Mouse (Mus musculus): ENCODE results near the gene Anxa5. TPM values are rescaled to one million over a fixed set of nuclear protein-coding genes. Genes with fewer than 3 reads are reported as not detected.

Gene Anxa5
- polyA plus RNA-seq, 1 experiment from 2014 or later = 57.5 TPM

DNA sequence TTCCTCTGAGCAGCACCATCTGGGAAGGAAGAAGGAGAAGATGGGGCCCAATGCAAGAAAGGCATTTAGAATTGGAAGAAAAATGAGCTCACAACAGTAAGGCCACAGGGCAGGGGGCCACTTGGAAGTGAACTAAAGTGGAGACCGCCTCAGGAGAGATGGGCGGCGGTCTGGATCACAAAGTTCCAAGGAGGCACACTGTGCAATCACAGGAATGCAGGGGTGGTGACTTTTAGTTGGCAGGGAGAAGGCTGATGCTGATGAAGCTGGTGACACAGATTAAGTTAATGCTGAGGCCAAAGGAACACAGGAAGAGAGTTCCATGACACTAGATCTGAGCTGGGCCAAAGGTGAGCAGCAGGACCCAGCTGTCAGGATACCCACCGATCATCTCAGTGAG is 35.4 kb downstream of the Anxa5 start:
- H3K27me3 ChIP-seq = no peaks in the 10 kb centered on the region
- H3K4me3 ChIP-seq (replicated peaks) = no peak overlapping the region
- no peaks in the 10 kb centered on the region for H3K9me3 ChIP-seq
- no peak for ATAC-seq
- H3K36me3 ChIP-seq = no peaks in the 10 kb centered on the region
- 80% methylated on average over 4 of the region's 4 CpGs for WGBS
- H3K4me1 ChIP-seq (replicated peaks) = no peaks in the 10 kb centered on the region
- no peak overlapping the region for H3K27ac ChIP-seq
- H3K4me2 ChIP-seq (replicated peaks) = no peak overlapping the region
- no peak overlapping the region for H3K9ac ChIP-seq (replicated peaks)

- H3K4me3 ChIP-seq (replicated peaks) = no peak overlapping the region
- no peaks in the 10 kb centered on the region for H3K36me3 ChIP-seq
- 95% methylated on average over 1 of the region's 1 CpGs for WGBS
- H3K9me3 ChIP-seq = no peaks in the 10 kb centered on the region
- no peak for ATAC-seq
- no peaks in the 10 kb centered on the region for H3K4me1 ChIP-seq (replicated peaks)
- H3K4me2 ChIP-seq (replicated peaks) = no peak overlapping the region
- no peak overlapping the region for H3K9ac ChIP-seq (replicated peaks)
- H3K27me3 ChIP-seq = no peaks in the 10 kb centered on the region
- H3K27ac ChIP-seq = no peak overlapping the region
Observed at GRCm38 (mm10) chr3:36430360-36430759, 45.3 kb downstream of the Anxa5 start.

DNA sequence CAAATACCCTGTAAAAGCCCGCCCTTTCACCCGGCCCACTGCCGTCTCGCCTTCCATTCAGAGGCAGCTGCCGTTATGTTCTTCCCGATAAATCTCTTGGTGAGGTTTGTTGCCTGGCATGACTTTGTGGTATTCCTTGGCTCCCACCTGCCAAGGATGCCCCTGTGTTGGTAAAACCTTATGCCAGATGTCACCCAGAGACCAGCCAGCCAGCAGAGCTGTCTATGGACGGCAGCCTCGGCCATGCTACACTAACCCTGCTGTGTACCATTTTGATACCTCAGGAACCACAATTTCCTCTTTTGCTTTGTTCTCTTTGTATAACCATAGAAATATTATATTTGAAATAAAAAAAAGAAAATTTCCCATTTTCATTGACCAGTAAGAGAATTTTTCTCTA is 48.3 kb downstream of the Anxa5 start:
- Histone ChIP-seq H3K9ac (replicated peaks) (no peak overlapping the region), H3K4me3 (replicated peaks) (no peak overlapping the region), H3K4me1 (replicated peaks) (no peaks in the 10 kb centered on the region), H3K27ac (no peak overlapping the region), H3K27me3 (no peaks in the 10 kb centered on the region), H3K4me2 (replicated peaks) (no peak overlapping the region), H3K36me3 (no peaks in the 10 kb centered on the region), H3K9me3 (no peaks in the 10 kb centered on the region)
- WGBS = 97% methylated on average over 8 of the region's 8 CpGs
- ATAC-seq = no peak

GRCm38 (mm10) chr3:36409456-36409855 is 66.2 kb downstream of the Anxa5 start:
- no peaks in the 10 kb centered on the region for H3K9me3 ChIP-seq
- no peaks in the 10 kb centered on the region for H3K4me1 ChIP-seq (replicated peaks)
- H3K4me3 ChIP-seq (replicated peaks) = no peak overlapping the region
- no peak overlapping the region for H3K4me2 ChIP-seq (replicated peaks)
- no peak for ATAC-seq
- WGBS = 87% methylated on average over 2 of the region's 2 CpGs
- H3K27ac ChIP-seq = no peak overlapping the region
- H3K9ac ChIP-seq (replicated peaks) = no peak overlapping the region
- no peaks in the 10 kb centered on the region for H3K36me3 ChIP-seq
- no peaks in the 10 kb centered on the region for H3K27me3 ChIP-seq

GRCm38 (mm10) chr3:36406967-36407366 is 68.7 kb downstream of the Anxa5 start:
- Histone ChIP-seq H3K4me3 (replicated peaks) (no peak overlapping the region), H3K36me3 (no peaks in the 10 kb centered on the region)
- 95% methylated on average over 5 of the region's 5 CpGs for WGBS

GRCm38 (mm10) chr3:36406340-36406739 is 69.4 kb downstream of the Anxa5 start:
- H3K27ac ChIP-seq = no peak overlapping the region
- no peak overlapping the region for H3K9ac ChIP-seq (replicated peaks)
- no peaks in the 10 kb centered on the region for H3K36me3 ChIP-seq
- no peak overlapping the region for H3K4me3 ChIP-seq (replicated peaks)
- ATAC-seq = no peak
- 80% methylated on average over 2 of the region's 2 CpGs for WGBS
- no peaks in the 10 kb centered on the region for H3K27me3 ChIP-seq
- H3K9me3 ChIP-seq = no peaks in the 10 kb centered on the region
- no peaks in the 10 kb centered on the region for H3K4me1 ChIP-seq (replicated peaks)
- H3K4me2 ChIP-seq (replicated peaks) = no peak overlapping the region

More at GRCm38 (mm10) chr3:36406967-36407366, 68.7 kb downstream of the Anxa5 start:
- no peak overlapping the region for H3K9ac ChIP-seq (replicated peaks)
- H3K27ac ChIP-seq = no peak overlapping the region
- H3K27me3 ChIP-seq = no peaks in the 10 kb centered on the region
- no peaks in the 10 kb centered on the region for H3K4me1 ChIP-seq (replicated peaks)
- H3K4me2 ChIP-seq (replicated peaks) = no peak overlapping the region
- ATAC-seq = no peak
- no peaks in the 10 kb centered on the region for H3K9me3 ChIP-seq

GRCm38 (mm10) chr3:36401900-36402299 is 73.8 kb downstream of the Anxa5 start:
- 26% methylated on average over 2 of the region's 2 CpGs for WGBS
- Histone ChIP-seq H3K36me3 (no peaks in the 10 kb centered on the region), H3K4me3 (replicated peaks) (no peak overlapping the region), H3K27ac (no peak overlapping the region), H3K4me2 (replicated peaks) (no peak overlapping the region), H3K4me1 (replicated peaks) (no peaks in the 10 kb centered on the region), H3K9ac (replicated peaks) (no peak overlapping the region), H3K27me3 (no peaks in the 10 kb centered on the region), H3K9me3 (no peaks in the 10 kb centered on the region)
- no peak for ATAC-seq

- Histone ChIP-seq H3K9me3 (no peaks in the 10 kb centered on the region), H3K4me3 (replicated peaks) (no peak overlapping the region), H3K4me2 (replicated peaks) (no peak overlapping the region), H3K4me1 (replicated peaks) (no peaks in the 10 kb centered on the region), H3K27me3 (no peaks in the 10 kb centered on the region), H3K36me3 (no peaks in the 10 kb centered on the region), H3K27ac (no peak overlapping the region), H3K9ac (replicated peaks) (no peak overlapping the region)
- no peak for ATAC-seq
- 84% methylated on average over 10 of the region's 10 CpGs for WGBS
Observed at GRCm38 (mm10) chr3:36400657-36401056, 75.0 kb downstream of the Anxa5 start.

Small RNA genes within 50 kb of the gene (microRNA-seq; reads per million reads assigned to microRNA genes)
- gene Mir7009 = not detected

Other genes starting within 250 kb of the Anxa5 start
- gene 1810062G17Rik, start within 50 bp of the Anxa5 start, polyA plus RNA-seq (2015; fragmentation: Nextera tagmentation; extraction: Ambion mirVana) = 0.71 TPM in 1 of 2 replicates, not detected in the other
- gene Gm11549, start 45.9 kb upstream of the Anxa5 start, polyA plus RNA-seq (2015; fragmentation: Nextera tagmentation; extraction: Ambion mirVana) = 0.52 and 0.71 TPM in 2 replicates
- gene Exosc9, start 76.7 kb upstream of the Anxa5 start, polyA plus RNA-seq (2015; fragmentation: Nextera tagmentation; extraction: Ambion mirVana) = 93.0 and 98.3 TPM in 2 replicates
- gene Ccna2, start 96.3 kb upstream of the Anxa5 start, polyA plus RNA-seq (2015; fragmentation: Nextera tagmentation; extraction: Ambion mirVana) = 84.2 and 84.5 TPM in 2 replicates
- 22.1 and 22.3 TPM in 2 replicates for gene Bbs7, start 137.6 kb upstream of the Anxa5 start, polyA plus RNA-seq (2015; fragmentation: Nextera tagmentation; extraction: Ambion mirVana)
- gene Trpc3, start 214.3 kb upstream of the Anxa5 start, polyA plus RNA-seq (2015; fragmentation: Nextera tagmentation; extraction: Ambion mirVana) = 4.4 and 5.4 TPM in 2 replicates